Mouse (Mus musculus) ES-E14 (cell line): Measurements from ENCODE around the gene Prpsap2. TPM values are rescaled to one million over a fixed set of nuclear protein-coding genes. Genes with fewer than 3 reads are reported as not detected.

Source experiments
- DNase-seq: peaks from one replicate; pipeline ENCODE4 v3.0.0-alpha.2; 2013; ENCODE audit warnings: low read depth, low spot score
- H3K27ac ChIP-seq: 2 replicates; pipeline ENCODE4 v1.5.1; 2012; ENCODE audit warnings: low read depth, mild to moderate bottlenecking, low read length, moderate library complexity, mixed read lengths; ENCODE audit not compliant: poor library complexity, insufficient read depth, severe bottlenecking
- H3K36me3 ChIP-seq: 2 replicates; pipeline ENCODE4 v1.6.1; 2012; ENCODE audit warnings: mild to moderate bottlenecking, low read length, moderate library complexity, mixed read lengths; ENCODE audit not compliant: control insufficient read depth, poor library complexity, insufficient read depth, severe bottlenecking
- H3K4me1 ChIP-seq, 2 experiments: fragments of 150-350 bp in 1 of 2; sonication (generic) in 1 of 2; 2 replicates each; pipeline ENCODE4 v1.6.1; 2012; ENCODE audit warnings: low read length in 2 of 2, mild to moderate bottlenecking in 1 of 2, mixed read lengths in 1 of 2; ENCODE audit not compliant: control insufficient read depth in 2 of 2, insufficient read depth in 2 of 2, poor library complexity in 1 of 2
- H3K4me3 ChIP-seq, 2 experiments: fragments of 150-350 bp in 1 of 2; sonication (generic) in 1 of 2; 2 replicates each; pipeline ENCODE4 v1.5.1; 2012; ENCODE audit warnings: low read length in 2 of 2, low read depth in 1 of 2, mild to moderate bottlenecking in 1 of 2, mixed read lengths in 1 of 2; ENCODE audit not compliant: insufficient read depth in 1 of 2, poor library complexity in 1 of 2, severe bottlenecking in 1 of 2
- H3K9ac ChIP-seq: 2 replicates; pipeline ENCODE4 v1.6.1; 2012; ENCODE audit warnings: low read depth, mild to moderate bottlenecking, low read length, mixed read lengths; ENCODE audit not compliant: poor library complexity, insufficient read depth, severe bottlenecking
- H3K9me3 ChIP-seq: fragments of 150-350 bp; sonication (generic); 2 replicates; pipeline ENCODE4 v1.6.1; 2012; ENCODE audit warnings: low read depth, mild to moderate bottlenecking, low read length; ENCODE audit not compliant: control insufficient read depth, insufficient read depth
- CHD2 ChIP-seq: IDR thresholded peaks from 2 replicates; pipeline ENCODE4 v1.6.1; 2014; ENCODE audit warnings: mild to moderate bottlenecking, low read depth, low read length, inconsistent platforms
- HCFC1 ChIP-seq: IDR thresholded peaks from 2 replicates; pipeline ENCODE4 v1.6.1; 2012; ENCODE audit warnings: low read length, inconsistent platforms, borderline replicate concordance; ENCODE audit not compliant: insufficient read depth
- MAFK ChIP-seq: IDR thresholded peaks from 2 replicates; pipeline ENCODE4 v1.6.1; 2014; ENCODE audit warnings: mild to moderate bottlenecking, low read depth, low read length, inconsistent platforms; ENCODE audit not compliant: insufficient read depth
- ZC3H11A ChIP-seq: IDR thresholded peaks from 2 replicates; pipeline ENCODE4 v1.6.1; 2012; ENCODE audit warnings: low read depth, mild to moderate bottlenecking, inconsistent platforms, low read length, borderline replicate concordance
- ZNF384 ChIP-seq: IDR thresholded peaks from 2 replicates; pipeline ENCODE4 v1.6.1; 2012; ENCODE audit warnings: low read depth, low read length, inconsistent platforms
- in situ Hi-C, 2 experiments: fragments of 600-800 bp; cut with MboI; formaldehyde crosslinking; loops; one replicate each; pipeline ENCODE4 v1.15.1; 2025; ENCODE audit warnings: low sequenced_read_pairs in 2 of 2, inconsistent platforms in 1 of 2; ENCODE audit not compliant: unreplicated experiment in 2 of 2
- total RNA-seq: library from RNA; depleted of rRNA; stranded (reverse); fragments of 300-350 nt; gene quantifications from 2 replicates; pipeline ENCODE4 v1.2.3, GENCODE M21; 2012

The Prpsap2 gene
- total RNA-seq, 1 experiment: 35.7 TPM

- TF ChIP-seq ZC3H11A (peak; percentile 86; the same call in 1 of the 2 replicates), ZNF384 (no peak), HCFC1 (no peak)
- Histone ChIP-seq H3K9ac (no peak overlapping the region), H3K4me3 (no peak overlapping the region), H3K36me3 (no peaks in the 10 kb centered on the region), H3K4me1 (peaks cover 0 to 2% of the 10 kb centered on the region in 2 experiments; a peak in 1 of 4 replicates), H3K27ac (no peak overlapping the region), H3K9me3 (no peaks in the 10 kb centered on the region)
- DNase-seq: peak; percentile 81
- in situ Hi-C loops: loop anchor here in 1 of 2 experiments (10.0 kb wide), 1 partner anchor 90 kb away; no protein-coding TSS in a partner anchor
Observed at GRCm38 (mm10) chr11:61714346-61715117, 47.4 kb downstream of the Prpsap2 start.

DNA sequence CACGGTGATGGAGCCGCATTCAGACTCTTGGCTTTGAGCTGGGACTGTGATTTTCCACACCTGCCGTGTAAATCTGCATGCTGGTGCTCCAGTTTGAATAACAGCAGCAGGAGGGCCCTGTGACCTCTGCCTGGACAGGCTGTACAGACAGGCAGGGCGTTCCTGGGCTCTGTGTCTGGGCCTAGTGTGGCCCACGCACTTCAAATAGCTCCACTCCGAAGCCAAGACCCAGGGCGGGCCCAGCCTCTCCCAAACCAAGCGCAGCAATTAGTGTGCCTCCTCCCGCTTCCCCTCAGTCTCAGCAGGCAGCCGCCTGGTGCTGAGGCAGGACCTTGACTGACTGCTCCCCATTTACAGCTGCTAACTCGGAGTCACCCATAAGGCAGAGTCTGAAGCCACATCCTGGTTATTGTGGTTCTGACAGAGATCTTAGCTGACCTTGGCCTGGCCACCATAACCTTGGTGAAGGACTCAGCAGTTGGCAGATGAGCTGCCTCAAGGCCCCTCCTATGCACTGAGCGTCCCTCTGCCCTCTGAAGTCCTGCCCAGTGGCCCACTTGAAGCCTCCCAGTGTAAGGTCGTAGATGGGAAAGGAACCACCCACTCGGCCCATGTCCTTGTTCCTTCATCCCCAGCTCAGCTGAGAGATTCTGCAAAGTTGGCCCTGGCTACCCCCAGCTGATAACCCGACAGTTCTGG is 48.6 kb downstream of the Prpsap2 start:
- DNase-seq: peak; percentile 30
- H3K36me3 ChIP-seq: no peaks in the 10 kb centered on the region
- TF ChIP-seq ZNF384 (no peak), ZC3H11A (no peak), MAFK (no peak), HCFC1 (no peak), CHD2 (no peak)
- H3K9me3 ChIP-seq: no peaks in the 10 kb centered on the region
- no peak overlapping the region for H3K27ac ChIP-seq
- H3K4me3 ChIP-seq: no peak overlapping the region
- H3K9ac ChIP-seq: no peak overlapping the region
- H3K4me1 ChIP-seq: peaks cover 0 to 4% of the 10 kb centered on the region in 2 experiments; a peak in 1 of 4 replicates
- in situ Hi-C loops: loop anchor here in 1 of 2 experiments (10.0 kb wide), 1 partner anchor 89 kb away; no protein-coding TSS in a partner anchor

DNA sequence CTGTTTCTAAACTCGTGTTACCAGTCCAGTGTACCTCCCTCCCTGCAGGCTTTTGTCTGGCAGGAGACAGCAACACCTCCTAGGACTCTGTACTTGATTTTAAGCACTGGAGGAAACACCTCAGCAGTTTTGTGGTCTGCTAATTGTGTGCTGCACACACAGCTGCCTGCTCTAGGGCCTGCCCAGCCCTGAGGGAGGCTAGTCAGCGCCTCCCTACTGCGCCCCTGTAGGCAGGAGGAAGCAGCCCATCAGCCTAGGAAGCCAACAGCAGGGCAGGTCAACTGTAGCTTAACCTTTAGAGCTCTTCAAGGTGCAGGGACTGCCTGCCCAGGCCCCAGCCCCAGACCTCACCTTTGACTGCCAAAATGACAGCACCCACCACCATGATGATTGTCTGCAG is 53.0 kb downstream of the Prpsap2 start:
- peaks cover 0 to 7% of the 10 kb centered on the region in 2 experiments; a peak in 1 of 4 replicates for H3K4me1 ChIP-seq
- DNase-seq: peak; percentile 33
- in situ Hi-C loops: no loop called here
- H3K9ac ChIP-seq: no peak overlapping the region
- H3K27ac ChIP-seq: no peak overlapping the region
- no peak overlapping the region for H3K4me3 ChIP-seq
- no peaks in the 10 kb centered on the region for H3K36me3 ChIP-seq
- TF ChIP-seq ZC3H11A: no peak
- no peaks in the 10 kb centered on the region for H3K9me3 ChIP-seq

GRCm38 (mm10) chr11:61706232-61706631 is 55.7 kb downstream of the Prpsap2 start:
- no peak for TF ChIP-seq ZNF384
- no peak for TF ChIP-seq ZC3H11A
- no peak for TF ChIP-seq HCFC1
- no peak for TF ChIP-seq MAFK
- TF ChIP-seq CHD2: no peak
- Histone ChIP-seq H3K9me3 (no peaks in the 10 kb centered on the region), H3K9ac (no peak overlapping the region), H3K36me3 (peaks cover 2% of the 10 kb centered on the region; the same call in 1 of the 2 replicates), H3K4me1 (0 out of 4 replicates have a peak, but pooled peaks cover 0 to 5% of the 10 kb centered on the region in 2 experiments), H3K27ac (no peak overlapping the region), H3K4me3 (no peak overlapping the region)
- DNase-seq: no peak
- in situ Hi-C loops: no loop called here
